Mouse (Mus musculus) midbrain, embryonic 14.5 days (tissue): Measurements from ENCODE around the gene Dhdh. TPM values are rescaled to one million over a fixed set of nuclear protein-coding genes. Genes with fewer than 3 reads are reported as not detected.
A peak's percentile ranks its signal among the peaks of the same experiment; 100 is the strongest.
"Not testable (repeated sequence)": the region's sequence is repeated elsewhere in the genome, so short reads cannot be mapped to it uniquely, and the experiment has no call there.

Experiments
- ATAC-seq: fragments of 200-750 bp; cut with Nextera tagmentation; 2 replicates; pipeline ENCODE4 v1.8.0; 2017; ENCODE audit warnings: moderate number of reproducible peaks, moderate library complexity; ENCODE audit not compliant: low FRiP score, low TSS enrichment
- DNase-seq: peaks from one replicate; pipeline ENCODE4 v3.0.0-alpha.2; 2015
- H3K27ac ChIP-seq: fragments of 300-500 bp; sonication (generic); replicated peaks from 2 replicates; pipeline ENCODE4 v1.5.1; 2014; ENCODE audit warnings: mild to moderate bottlenecking, low read depth, low read length, moderate library complexity
- H3K27me3 ChIP-seq: fragments of 300-500 bp; sonication (generic); 2 replicates; pipeline ENCODE4 v1.6.1; 2014; ENCODE audit warnings: low read length, control low read depth, mixed read lengths; ENCODE audit not compliant: control insufficient read depth, insufficient read depth
- H3K36me3 ChIP-seq: fragments of 300-500 bp; sonication (generic); 2 replicates; pipeline ENCODE4 v1.6.1; 2014; ENCODE audit warnings: low read length, control low read depth; ENCODE audit not compliant: control insufficient read depth, insufficient read depth
- H3K4me1 ChIP-seq: fragments of 300-500 bp; sonication (generic); 2 replicates; pipeline ENCODE4 v1.6.1; 2014; ENCODE audit warnings: mild to moderate bottlenecking, antibody characterized with exemption, low read length, control low read depth; ENCODE audit not compliant: control insufficient read depth, insufficient read depth
- H3K4me2 ChIP-seq: fragments of 300-500 bp; sonication (generic); 2 replicates; pipeline ENCODE4 v1.6.1; 2014; ENCODE audit warnings: mild to moderate bottlenecking, low read length, moderate library complexity
- H3K4me3 ChIP-seq: fragments of 300-500 bp; sonication (generic); replicated peaks from 2 replicates; pipeline ENCODE4 v1.5.1; 2014; ENCODE audit warnings: low read depth, low read length
- H3K9ac ChIP-seq: fragments of 300-500 bp; sonication (generic); replicated peaks from 2 replicates; pipeline ENCODE4 v1.6.1; 2014; ENCODE audit warnings: mild to moderate bottlenecking, low read length, moderate library complexity
- H3K9me3 ChIP-seq: fragments of 300-500 bp; sonication (generic); 2 replicates; pipeline ENCODE4 v1.6.1; 2016; ENCODE audit warnings: low read length, control low read depth, mixed read lengths; ENCODE audit not compliant: control insufficient read depth
- WGBS: fragments of 180-500 bp; shearing (Covaris S2); extraction: QIAGEN DNeasy Blood & Tissue Kit; methylation state at CpG from one replicate; pipeline ENCODE4 v1.1.7; 2014; 5-methylcytosine and 5-hydroxymethylcytosine counted together
- polyA plus RNA-seq: library from polyadenylated mRNA; unstranded; fragments of >200 nt; fragmentation: Nextera tagmentation; extraction: Ambion mirVana; gene quantifications from 2 replicates; pipeline ENCODE4 v1.2.1, GENCODE M21; 2014

Gene Dhdh
- polyA plus RNA-seq, 1 experiment from 2014 or later = 3.2 TPM

DNA sequence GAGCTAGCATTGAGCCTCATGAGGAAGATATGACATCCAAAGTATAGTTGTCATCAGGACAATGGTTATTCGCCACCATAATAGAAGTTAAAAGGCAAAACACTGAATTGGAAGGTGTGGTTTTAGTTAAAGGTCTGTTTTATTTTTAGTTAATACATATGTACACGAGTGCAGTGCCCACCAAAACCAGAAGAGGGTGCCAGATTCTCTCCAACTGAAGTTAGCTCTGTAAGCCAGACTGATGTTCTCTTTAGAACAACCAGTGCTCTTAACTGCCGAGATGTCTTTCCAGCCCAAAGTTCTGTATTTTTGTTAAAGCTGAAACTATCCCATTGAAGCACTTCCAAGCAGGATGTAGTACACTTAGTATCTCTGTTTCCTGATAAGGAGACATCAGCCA lies 17.7 kb downstream of the Dhdh start:
- 8% methylated on average over 3 of the region's 3 CpGs for WGBS
- Histone ChIP-seq H3K27ac (no peak overlapping the region), H3K27me3 (no peaks in the 10 kb centered on the region), H3K4me3 (no peak overlapping the region), H3K4me2 (no peak overlapping the region), H3K36me3 (no peaks in the 10 kb centered on the region), H3K4me1 (peaks cover 4% of the 10 kb centered on the region), H3K9me3 (no peaks in the 10 kb centered on the region), H3K9ac (no peak overlapping the region)
- DNase-seq (peak; percentile 91), ATAC-seq (no peak)

- H3K4me3 ChIP-seq = peak overlapping the region; percentile 84
- peak overlapping the region; percentile 95 for H3K4me2 ChIP-seq
- ATAC-seq = peak; percentile 61
- H3K9ac ChIP-seq = no peak overlapping the region; the same call in 1 of the 2 replicates
- no peaks in the 10 kb centered on the region for H3K9me3 ChIP-seq
- H3K4me1 ChIP-seq = peaks cover 12% of the 10 kb centered on the region
- DNase-seq = no peak
- no peak overlapping the region for H3K27ac ChIP-seq
- H3K27me3 ChIP-seq = no peaks in the 10 kb centered on the region
- 31% methylated on average over 7 of the region's 7 CpGs for WGBS
- H3K36me3 ChIP-seq = peaks cover 27% of the 10 kb centered on the region
Measured at GRCm38 (mm10) chr7:45467090-45467670, 21.4 kb downstream of the Dhdh start.

DNA sequence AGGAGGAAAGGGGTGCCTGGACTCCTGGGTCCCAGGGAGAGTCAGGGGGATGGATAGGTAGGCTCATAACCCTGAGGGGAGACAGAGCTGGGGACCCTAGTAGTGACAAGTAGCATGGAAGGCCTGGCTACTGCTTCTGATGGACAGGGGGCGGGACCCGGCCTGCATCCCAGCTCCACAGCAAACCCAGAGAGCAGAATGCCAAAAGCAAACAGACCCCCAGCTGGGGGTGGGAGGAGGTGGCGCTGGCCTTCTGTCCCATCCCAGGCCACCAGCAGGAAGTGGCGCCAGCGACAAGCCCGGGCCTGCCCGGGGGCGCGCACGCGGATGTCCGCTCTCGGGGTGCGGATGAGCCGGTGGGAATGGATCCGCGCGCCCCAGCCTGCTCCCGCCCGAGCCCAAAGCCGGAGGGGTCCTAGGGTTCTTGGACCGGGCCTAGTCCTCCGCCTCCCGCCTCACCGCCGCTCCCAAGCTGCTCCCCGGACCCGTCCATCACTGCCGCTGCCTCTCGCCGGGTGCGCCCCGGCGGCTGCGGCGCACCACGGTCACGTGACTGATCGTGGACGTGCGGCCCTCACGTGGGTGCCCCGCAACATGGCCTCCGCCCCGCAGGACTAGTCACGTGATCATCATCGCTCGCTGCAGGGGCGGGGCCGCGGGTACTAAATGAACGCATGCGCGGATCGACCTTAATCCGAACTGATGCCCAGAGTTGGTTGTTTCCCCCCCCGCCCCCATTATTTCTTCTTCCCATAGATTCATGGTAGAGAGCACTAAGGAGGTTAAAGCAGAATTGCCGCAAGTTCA lies 22.1 kb downstream of the Dhdh start, which contains the start of gene Bax:
Bax (minus strand) TSS at position 616 of the 807 bp plus-strand sequence.
- peaks cover 12% of the 10 kb centered on the region for H3K4me1 ChIP-seq
- H3K27me3 ChIP-seq = no peaks in the 10 kb centered on the region
- DNase-seq (peak; percentile 100), ATAC-seq (peak; percentile 87)
- H3K36me3 ChIP-seq = peaks cover 33% of the 10 kb centered on the region
- no peaks in the 10 kb centered on the region for H3K9me3 ChIP-seq
- H3K4me3 ChIP-seq = peak within 1 kb of the TSS; percentile 84
- peak within 1 kb of the TSS; percentile 84 for H3K9ac ChIP-seq
- under 1% methylated on average over 58 of the region's 58 CpGs for WGBS
- peak within 1 kb of the TSS; percentile 95 for H3K4me2 ChIP-seq
- peak within 1 kb of the TSS; percentile 77 for H3K27ac ChIP-seq

DNA sequence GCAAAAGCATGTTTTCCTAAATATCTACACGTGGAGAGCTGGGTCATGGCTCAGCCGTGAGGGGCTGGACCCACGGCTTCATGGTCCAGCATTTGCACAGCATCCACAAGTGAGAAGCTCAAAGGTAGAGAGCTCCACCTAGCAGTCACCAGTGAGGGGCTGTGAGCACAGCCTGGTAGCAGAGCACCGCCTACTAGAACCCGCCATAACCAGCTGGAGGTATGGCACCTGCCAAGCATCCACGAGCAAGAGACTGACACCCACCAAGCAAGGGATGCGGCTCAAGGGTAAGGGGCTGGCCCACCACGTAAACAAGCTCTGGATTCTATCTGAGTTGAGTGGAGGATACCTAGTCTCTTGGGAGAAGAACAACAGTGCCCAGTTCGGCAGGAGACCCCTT lies 23.1 kb downstream of the Dhdh start:
- Histone ChIP-seq H3K36me3 (peaks cover 34% of the 10 kb centered on the region), H3K27me3 (no peaks in the 10 kb centered on the region), H3K4me2 (peak overlapping the region; percentile 95), H3K9me3 (no peaks in the 10 kb centered on the region), H3K4me1 (peaks cover 18% of the 10 kb centered on the region), H3K4me3 (peak overlapping the region; percentile 84), H3K9ac (peak overlapping the region; percentile 84), H3K27ac (no peak overlapping the region)
- no peak for DNase-seq
- 80% methylated on average over 9 of the region's 9 CpGs for WGBS
- ATAC-seq = no peak

GRCm38 (mm10) chr7:45465112-45465511 lies 23.5 kb downstream of the Dhdh start:
- Histone ChIP-seq H3K27me3 (no peaks in the 10 kb centered on the region), H3K9me3 (no peaks in the 10 kb centered on the region), H3K4me1 (peaks cover 23% of the 10 kb centered on the region), H3K4me3 (0 out of 2 replicates have a peak overlapping the region, but pooled peaks have one; percentile 84), H3K4me2 (peak overlapping the region; percentile 95; the same call in 1 of the 2 replicates), H3K36me3 (peaks cover 34% of the 10 kb centered on the region), H3K27ac (no peak overlapping the region), H3K9ac (no peak overlapping the region)
- WGBS = 97% methylated on average over 12 of the region's 12 CpGs
- no peak for ATAC-seq
- DNase-seq = no peak

DNA sequence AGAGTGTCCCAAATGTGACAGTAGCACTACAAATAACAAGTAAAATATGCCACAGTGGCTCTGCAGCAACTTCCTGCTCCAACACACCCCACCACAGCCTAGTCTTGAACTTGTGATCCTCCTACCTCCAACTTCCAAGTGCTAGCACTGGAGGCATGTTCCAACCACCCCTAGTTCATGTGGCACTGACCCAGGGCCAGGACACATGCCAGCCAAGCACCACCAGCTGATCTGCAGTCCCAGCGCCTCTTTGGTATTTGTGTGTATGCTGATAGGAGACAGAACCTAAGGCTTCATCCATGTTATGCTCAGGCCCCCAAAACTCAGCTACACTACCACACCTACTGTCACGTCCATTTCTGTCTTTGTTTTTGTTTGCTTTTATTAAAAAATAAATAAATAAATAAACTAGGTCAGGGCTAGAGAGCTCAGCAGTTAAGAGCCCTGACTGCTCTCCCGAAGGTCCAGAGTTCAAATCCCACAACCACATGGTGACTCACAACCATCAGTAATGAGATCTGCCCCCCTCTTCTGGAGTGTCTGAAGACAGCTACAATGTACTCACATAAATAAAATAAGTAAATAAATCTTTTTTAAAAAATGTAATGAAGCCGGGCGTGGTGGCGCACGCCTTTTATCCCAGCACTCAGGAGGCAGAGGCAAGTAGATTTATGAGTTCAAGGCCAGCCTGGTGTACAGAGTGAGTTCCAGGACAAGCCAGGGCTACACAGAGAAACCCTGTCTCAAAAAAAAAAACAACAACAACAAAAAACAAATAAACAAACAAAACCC lies 24.4 kb downstream of the Dhdh start:
- no peaks in the 10 kb centered on the region for H3K27me3 ChIP-seq
- peaks cover 34% of the 10 kb centered on the region for H3K36me3 ChIP-seq
- H3K9ac ChIP-seq = no peak overlapping the region
- no peak overlapping the region for H3K4me2 ChIP-seq
- ATAC-seq (no peak), DNase-seq (no peak)
- peaks cover 24% of the 10 kb centered on the region for H3K4me1 ChIP-seq
- no peaks in the 10 kb centered on the region for H3K9me3 ChIP-seq
- H3K4me3 ChIP-seq = no peak overlapping the region
- no peak overlapping the region for H3K27ac ChIP-seq
- 97% methylated on average over 7 of the region's 7 CpGs for WGBS

DNA sequence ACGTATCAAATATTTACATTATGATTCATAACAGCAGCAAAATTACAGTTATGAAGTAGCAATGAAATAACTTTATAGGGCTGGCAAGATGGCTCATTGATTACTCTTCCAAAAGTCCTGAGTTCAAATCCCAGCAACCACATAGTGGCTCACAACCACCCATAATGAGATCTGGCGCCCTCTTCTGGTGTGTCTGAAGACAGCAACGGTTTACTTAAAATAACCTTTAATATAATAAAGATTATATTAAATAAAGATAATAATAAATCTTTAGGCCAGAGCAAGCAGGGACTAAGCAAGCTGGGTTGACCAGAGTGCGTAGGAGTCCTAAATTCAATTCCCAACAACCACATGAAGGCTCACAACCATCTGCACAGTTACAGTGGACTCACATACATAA lies 25.7 kb downstream of the Dhdh start:
- Histone ChIP-seq H3K36me3 (peaks cover 39% of the 10 kb centered on the region), H3K4me1 (peaks cover 28% of the 10 kb centered on the region)
- H3K27me3 ChIP-seq, DNase-seq, H3K9ac ChIP-seq, H3K9me3 ChIP-seq, H3K27ac ChIP-seq, H3K4me3 ChIP-seq, H3K4me2 ChIP-seq, ATAC-seq: not testable (repeated sequence)
- WGBS = 80% methylated on average over 4 of the region's 4 CpGs

DNA sequence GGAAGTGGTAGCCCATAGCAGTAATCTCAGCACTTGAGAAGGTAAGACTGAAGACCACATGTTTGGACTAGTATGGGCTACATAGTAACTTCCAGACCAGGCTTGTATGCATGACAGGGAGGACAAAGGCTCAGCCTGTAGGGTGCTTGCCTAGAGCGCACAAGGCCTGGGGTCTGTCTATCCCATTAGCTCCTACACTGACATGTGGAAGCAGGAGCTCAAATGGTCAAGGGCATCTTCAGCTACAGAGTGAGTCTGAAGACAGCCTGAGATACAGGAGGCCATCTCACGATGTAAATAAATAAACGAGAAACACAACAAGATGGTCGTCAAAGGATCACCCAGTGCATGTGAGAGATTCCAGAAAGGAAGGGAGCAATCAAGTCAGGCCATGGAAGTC lies 26.3 kb downstream of the Dhdh start:
- H3K36me3 ChIP-seq = peaks cover 44% of the 10 kb centered on the region
- WGBS = 94% methylated on average over 4 of the region's 4 CpGs
- peaks cover 33% of the 10 kb centered on the region for H3K4me1 ChIP-seq

More for the DNA sequence above, 26.3 kb downstream of the Dhdh start:
- Histone ChIP-seq H3K9ac (no peak overlapping the region), H3K27ac (no peak overlapping the region), H3K4me2 (no peak overlapping the region), H3K27me3 (no peaks in the 10 kb centered on the region), H3K9me3 (no peaks in the 10 kb centered on the region), H3K4me3 (no peak overlapping the region)
- ATAC-seq (no peak), DNase-seq (no peak)
